Mouse (Mus musculus) adrenal gland, postnatal 14 days (tissue): ENCODE measurements at regions not wholly inside any gene's neighbourhood (a gene's known extent, or its start where the extent isn't known, plus 50 kb on each side); places are given as distances from the start of the nearest gene placed in this dataset.
A peak's percentile ranks its signal among the peaks of the same experiment; 100 is the strongest.

Experiments used
- DNase-seq: peaks from one replicate; pipeline ENCODE4 v3.0.0; 2021; ENCODE audit warnings: mixed read lengths

DNA sequence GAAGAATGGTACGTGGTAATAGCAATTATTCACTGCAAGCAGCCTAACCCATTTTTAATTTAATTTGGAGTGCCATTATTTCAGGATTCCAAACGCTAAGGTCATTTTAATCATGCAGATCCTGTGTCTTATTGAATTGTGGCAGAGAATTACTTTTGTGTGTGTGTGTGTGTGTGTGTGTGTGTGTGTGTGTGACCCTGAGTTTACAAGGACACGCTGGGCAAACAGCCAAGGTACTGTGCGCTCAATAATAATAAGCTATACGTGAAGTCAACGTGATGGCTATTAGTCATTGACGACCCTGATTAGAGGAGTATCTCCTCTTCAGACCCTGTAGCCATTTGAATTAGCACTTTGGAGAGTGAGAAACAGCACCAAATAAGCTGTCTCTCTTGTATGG is 144.1 kb downstream of the Klf7 start:
- peak; percentile 50 for DNase-seq

DNA sequence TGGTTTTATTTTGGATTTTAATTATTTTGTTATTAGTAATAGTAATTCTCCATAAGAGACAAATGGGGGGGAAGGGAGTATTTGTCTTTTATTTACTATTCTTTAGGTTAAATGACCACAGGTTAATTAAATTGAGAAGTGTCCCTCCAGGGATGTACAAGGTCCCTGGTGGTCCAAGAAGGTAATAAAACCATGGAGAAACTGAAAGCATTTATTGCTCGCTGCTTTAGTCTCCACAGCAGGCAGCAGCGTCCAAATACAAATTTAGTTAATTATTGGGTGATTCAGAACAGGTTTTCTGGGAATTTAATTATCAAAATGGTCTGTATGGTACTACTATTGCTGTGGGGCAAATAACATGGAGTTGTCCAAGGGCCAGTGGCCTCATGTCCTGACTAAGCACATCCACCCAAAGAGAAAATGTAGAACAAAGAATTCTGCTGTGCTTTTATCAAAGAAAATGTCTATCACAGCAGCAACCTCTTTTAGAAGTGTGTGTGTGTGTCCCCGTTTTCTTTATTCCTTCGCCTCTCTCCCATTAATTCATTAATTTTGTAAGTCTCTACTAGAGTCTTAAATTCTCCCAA is 144.7 kb downstream of the Klf7 start:
- DNase-seq: no peak

DNA sequence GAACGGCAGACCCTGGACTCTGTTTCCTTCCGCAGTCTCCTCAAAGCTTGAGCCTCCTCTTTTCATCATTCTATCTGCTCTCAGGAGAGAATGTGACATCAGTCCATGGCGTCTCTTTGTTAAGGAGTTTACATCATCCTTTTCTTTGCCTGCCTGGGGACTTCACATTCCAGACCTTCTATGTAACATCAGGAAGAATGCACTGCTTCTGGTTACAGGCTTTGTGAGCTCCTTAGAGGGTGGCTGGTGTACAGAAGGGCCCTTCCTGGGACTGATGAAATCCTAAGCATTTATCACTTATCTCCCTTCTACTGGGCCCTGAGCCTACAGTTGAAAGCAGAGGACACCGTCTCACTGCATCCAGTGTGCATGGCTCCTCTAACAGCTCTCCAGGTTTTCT is 145.2 kb downstream of the Klf7 start:
- DNase-seq: no peak

DNA sequence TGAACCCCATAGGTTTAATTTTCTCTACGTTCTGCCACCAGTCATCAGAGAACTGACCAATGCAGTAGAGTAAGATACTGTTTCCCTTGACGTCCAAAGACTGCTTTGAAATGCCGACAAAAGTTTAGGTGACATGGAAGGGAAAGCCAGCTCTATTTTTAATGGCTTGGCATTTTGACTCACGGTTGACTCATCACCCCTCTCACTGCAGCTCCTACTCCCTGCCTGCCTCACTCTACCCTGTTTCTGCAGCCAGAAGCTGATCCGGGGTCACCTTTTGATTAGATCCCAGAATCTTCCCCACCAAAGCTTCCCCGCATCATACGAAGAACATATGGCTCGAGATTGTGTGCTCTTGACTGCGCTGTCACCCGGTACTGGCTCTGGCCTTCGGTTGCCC is 154.2 kb downstream of the Klf7 start:
- DNase-seq: no peak

GRCm38 (mm10) chr1:63965446-63965845 is 156.6 kb downstream of the Klf7 start:
- DNase-seq: no peak

GRCm38 (mm10) chr1:63964519-63964918 is 157.6 kb downstream of the Klf7 start:
- DNase-seq: no peak

DNA sequence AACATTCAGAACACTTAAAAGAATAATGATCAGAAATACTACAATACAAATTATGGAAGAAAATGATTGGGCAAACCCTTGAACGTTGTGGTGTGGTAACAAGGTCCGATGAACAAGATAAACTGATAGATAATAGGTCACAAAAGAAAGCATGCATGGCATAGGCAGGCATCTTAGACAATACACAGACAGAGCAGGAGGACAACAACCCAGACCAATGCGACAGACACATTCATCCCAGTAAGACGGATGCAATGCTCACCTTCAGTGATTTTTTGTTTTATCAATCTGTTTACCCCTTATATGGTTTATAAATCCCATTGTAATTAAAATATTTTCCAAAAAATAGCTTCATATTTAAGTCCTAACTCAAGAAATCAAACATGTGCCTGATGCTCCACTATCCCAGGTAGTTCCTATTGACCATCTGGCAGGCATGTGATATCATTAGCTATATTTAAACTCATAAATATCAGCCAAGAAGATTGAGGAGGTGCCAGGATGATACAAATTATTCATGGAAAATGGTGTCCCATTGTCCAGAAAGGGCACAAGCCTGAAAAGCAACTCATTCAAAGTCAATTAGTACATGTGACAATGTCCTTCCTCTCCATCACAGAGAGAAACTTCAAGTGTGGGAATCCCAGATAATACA is 166.3 kb downstream of the Klf7 start:
- DNase-seq: no peak

- no peak for DNase-seq
Observed at GRCm38 (mm10) chr1:63954876-63955513, 167.1 kb downstream of the Klf7 start.

GRCm38 (mm10) chr1:63954172-63954571 is 167.9 kb downstream of the Klf7 start:
- no peak for DNase-seq

GRCm38 (mm10) chr1:63953229-63953883 is 168.7 kb downstream of the Klf7 start:
- peak; percentile 71 for DNase-seq

DNA sequence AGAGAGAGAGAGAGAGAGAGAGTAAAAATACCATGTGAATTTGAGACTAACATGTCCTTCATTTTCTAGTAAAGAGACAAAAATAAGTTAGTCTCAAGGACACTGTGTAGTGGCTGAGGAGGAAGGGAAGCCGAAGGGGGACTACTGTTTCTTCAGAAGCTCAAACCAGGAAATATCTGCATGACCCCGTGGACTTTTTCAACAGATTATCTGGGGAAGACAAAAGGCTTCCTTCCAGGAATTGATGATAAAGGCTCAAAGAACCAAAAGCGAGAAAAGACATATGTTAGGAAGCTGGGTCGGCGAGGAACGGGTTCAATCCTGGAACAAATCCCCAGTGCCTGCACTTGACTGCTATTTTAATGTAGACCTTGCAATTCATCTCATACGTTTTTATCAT is 170.4 kb downstream of the Klf7 start:
- no peak for DNase-seq

DNA sequence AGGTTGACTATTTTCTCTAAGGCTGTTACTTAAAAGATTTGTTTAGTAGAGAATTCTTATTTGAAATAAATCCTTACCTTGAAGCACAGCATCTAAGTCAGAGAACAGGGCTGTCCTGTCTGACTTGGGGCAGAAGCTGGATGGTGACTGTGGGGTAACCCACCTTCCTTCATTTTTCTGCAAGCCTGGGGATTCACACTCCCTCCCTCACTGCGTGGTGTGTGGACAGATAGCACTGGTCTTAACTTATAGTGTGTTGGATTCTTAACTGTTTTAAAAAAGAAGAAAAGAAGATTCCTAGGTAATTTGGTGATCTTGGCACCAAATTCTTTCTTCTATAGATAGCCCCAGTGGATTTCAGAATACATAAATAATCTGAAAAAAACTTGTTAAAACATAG is 174.8 kb downstream of the Klf7 start:
- no peak for DNase-seq

DNA sequence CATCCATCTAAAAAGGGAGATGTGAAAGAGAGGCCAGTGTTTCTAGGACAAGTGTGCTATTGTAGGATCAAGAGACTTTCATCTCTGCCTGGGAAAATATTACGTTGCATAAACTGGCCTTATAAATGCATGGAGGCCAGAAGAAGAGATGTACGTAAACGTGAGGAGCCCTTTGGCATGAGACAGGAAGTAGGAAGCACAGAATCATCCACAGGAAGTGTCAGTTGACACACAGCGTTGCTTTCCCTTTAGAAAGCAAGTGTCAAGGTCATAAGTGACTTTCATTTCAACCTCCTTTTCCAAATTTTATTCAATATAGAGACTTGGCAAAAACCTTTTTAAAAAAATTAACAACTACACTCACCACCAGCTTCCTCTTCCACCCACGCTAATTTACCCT is 175.2 kb downstream of the Klf7 start:
- DNase-seq: no peak

DNA sequence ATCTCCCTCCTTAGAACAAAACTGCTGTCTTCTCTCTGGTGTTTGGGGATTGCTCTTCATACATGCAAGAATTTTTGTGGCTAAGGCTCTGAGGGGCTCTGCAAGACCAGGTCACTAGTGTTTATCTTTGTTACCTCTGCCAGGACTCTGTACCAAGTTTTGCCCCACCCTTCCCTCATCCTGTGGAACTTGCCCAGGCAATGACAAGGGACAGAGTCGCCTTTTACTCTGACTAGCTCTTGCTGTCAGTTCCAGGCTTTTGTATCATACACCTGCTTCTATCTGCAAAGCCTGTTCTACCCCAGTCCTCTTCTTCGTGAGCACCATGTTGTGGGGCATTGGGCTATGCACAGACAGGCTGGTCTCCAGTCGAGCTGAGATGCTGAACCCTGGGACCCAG is 175.7 kb upstream of the 4933402D24Rik start:
- no peak for DNase-seq

GRCm38 (mm10) chr1:63938416-63938815 is 169.3 kb upstream of the 4933402D24Rik start:
- no peak for DNase-seq

DNA sequence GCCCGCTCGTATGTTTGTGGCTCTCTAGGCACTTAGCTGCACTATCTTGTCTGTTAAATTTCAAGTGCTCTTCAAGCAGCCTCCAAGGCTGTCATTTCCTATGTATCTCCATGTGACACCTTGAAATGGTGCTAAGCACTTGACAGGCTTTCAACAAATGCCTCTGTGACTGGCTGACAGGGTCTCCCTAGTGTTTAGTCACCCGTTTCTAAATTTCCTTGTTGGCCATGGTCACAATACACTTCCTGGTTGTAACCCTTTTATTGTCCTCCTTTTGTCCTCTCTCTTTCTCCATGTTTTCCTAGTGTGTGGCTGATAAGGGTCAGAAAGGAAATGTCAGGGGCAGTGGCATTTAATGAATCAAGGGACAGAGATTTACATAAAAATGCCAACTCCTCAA is 168.4 kb upstream of the 4933402D24Rik start:
- DNase-seq: no peak

DNA sequence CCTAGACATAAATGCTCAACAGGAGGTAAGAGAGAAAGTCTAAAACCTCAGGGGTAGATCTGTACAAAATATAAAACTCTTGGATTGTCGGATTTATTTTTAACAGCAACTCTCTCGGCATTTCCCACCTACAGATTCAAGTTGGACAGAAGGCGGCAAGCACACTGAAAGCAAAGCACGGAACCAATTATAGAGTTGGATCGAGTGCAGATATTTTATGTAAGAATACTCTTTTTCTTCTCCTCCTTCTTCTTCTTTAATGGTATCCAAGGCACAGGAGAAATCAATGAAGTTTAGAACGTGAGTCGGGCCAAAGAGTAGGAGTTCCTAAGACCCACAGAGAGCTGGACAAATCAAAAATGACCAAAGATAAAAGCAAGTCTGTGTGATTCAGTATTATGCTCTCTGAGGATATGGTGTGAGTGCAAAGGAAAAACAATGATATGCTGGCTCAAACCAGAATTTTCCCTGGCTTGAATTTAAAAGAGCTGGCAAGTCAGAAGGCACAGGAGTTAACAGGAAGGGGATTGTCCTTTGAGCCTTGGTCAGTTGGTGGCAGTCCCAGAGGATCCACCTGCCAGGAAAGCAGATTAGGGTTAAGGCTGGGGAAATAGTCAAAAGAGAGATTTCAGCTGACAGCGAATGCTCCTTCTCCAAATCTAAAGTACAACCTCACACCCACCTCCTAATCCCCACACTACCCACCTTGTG is 165.7 kb upstream of the 4933402D24Rik start:
- DNase-seq: no peak

DNA sequence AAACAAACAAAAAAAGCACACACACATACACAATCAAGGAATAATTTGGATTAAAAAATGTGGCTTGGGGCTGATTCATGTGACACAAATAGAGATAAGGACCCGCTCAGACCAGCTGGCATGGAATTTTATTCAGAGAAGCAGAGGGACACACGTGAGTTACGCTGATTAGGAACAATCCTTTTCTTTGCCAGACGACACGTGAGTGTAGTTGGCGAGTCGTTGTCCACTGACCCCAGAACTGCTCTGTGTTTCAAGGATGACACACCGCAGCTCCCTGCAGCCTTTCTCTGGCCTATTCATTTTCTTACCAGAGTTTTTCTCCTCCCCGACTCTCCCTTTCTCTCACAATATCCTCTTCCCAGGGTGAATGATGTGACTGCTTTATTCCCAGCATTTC is 163.4 kb upstream of the 4933402D24Rik start:
- peak; percentile 31 for DNase-seq

DNA sequence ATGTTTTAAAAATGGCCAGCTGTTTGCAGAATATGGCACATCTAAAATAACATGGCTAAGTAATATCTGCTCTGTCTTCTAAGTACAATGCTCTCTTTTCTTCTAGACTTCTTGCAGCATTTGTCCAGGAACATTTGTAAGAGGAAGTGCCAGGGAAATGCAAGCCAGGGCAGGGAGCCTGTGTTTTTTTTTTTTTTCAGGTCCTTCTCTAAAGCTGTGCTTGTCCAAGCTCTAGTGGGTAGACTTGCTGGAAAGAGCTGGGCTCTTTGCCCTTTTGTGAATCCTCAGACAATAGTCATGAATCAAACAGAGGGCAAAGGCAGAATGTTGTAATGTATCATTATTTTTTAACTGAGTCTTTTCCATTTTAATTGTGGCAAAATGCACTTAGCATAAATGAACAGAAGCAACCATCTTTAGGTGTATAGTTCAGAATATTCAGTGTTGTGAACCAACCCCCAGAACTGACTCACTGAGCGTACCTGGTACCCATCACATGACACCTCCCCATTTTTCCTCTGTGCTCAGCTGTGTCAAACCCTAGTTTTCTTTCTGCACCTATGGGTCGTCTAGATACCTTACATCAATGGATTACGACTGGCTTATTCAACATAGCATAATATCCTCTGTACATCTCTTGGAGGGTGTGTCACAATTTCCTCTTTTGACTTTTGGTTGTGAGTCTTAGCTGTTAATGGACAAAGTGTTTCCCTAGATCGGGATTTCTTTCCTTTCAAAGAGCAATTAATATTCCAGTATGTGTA is 160.5 kb upstream of the 4933402D24Rik start:
- DNase-seq: no peak

DNA sequence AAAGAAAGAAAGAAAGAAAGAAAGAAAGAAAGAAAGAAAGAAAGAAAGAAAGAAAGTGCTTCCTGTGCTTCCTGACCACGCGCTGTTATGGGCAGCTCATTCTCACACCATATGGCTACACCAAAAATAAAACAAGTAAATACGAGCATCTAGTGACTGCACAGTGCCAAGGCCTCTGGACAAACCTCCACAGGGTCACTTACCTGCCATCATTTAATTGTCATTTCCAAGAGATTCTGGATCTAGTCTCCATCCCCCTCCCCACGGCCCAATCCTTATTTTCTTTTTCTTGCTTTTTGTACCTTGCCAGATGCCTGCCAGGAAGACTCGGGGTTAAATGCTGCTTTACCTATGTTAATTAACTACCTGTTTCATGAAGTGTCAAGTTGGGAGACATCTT is 159.8 kb upstream of the 4933402D24Rik start:
- DNase-seq: no peak

- DNase-seq: no peak
Observed at GRCm38 (mm10) chr1:63928361-63928760, 159.3 kb upstream of the 4933402D24Rik start.
